Mouse (Mus musculus) bone marrow, adult 2 months (tissue): ENCODE measurements around the gene Cp.

Experiments
- CTCF ChIP-seq: fragments of 200-500 bp; IDR thresholded peaks from 2 replicates; pipeline ENCODE4 v1.5.1; 2011; ENCODE audit warnings: low read length, control low read depth; ENCODE audit not compliant: control insufficient read depth, insufficient read depth
- POLR2A ChIP-seq: fragments of 200-500 bp; IDR thresholded peaks from 2 replicates; pipeline ENCODE4 v1.6.1; 2011; ENCODE audit warnings: low read depth, mild to moderate bottlenecking, control low read depth, low read length, borderline replicate concordance; ENCODE audit not compliant: control insufficient read depth

- TF ChIP-seq CTCF: no peak
- TF ChIP-seq POLR2A: no peak
Measured at GRCm38 (mm10) chr3:19956885-19957284, at the start of gene Cp.
